Mouse (Mus musculus) liver, postnatal 0 days (tissue): Measurements from ENCODE around the gene Olfr32.
"Not testable (repeated sequence)": the region's sequence is repeated elsewhere in the genome, so short reads cannot be mapped to it uniquely, and the experiment has no call there.

Source experiments
- CTCF ChIP-seq: sonication (generic); IDR thresholded peaks from 2 replicates; pipeline ENCODE4 v1.5.1; 2016; ENCODE audit warnings: antibody characterized with exemption, low read depth
- EP300 ChIP-seq: IDR thresholded peaks from 2 replicates; pipeline ENCODE4 v1.6.1; 2016; ENCODE audit warnings: antibody characterized with exemption, low read depth, mild to moderate bottlenecking

- TF ChIP-seq EP300, CTCF: not testable (repeated sequence)
These were observed 44.0 kb upstream of the Olfr32 start for GRCm38 (mm10) chr2:90186082-90186481.
